ENCODE assay signal across 9 mouse cellular contexts in genomic region chr5:54258087-54258733, GRCm38 (mm10).
A peak's percentile ranks its signal among the peaks of the same experiment; 100 is the strongest.
DNase-seq lines count a peak whose midpoint lies in the region; ATAC-seq lines count a peak whose summit lies in the region.
"Had no signal": no experiment of that assay in that cellular context is flagged by ENCODE, and none has a peak within 500 bp of the region (broad histone marks: within the 10 kb centered on the region; RNA-seq: fewer than 3 reads in every experiment).

No protein-coding gene starts in this region.

- ATAC-seq in common myeloid progenitor, adult 5-6 weeks (replicated peaks; ENCODE audit: low read depth, poor library complexity, severe bottlenecking), result peak; percentile 93
- peak; percentile 60; the same call in 1 of the 2 replicates for ATAC-seq in heart, embryonic 16.5 days (replicated peaks; ENCODE audit: extremely low read depth, insufficient read depth, low FRiP score)
- ATAC-seq in midbrain, embryonic 13.5 days, result peak; percentile 69; the same call in 1 of the 2 replicates
- no peak for ATAC-seq in megakaryocyte-erythroid progenitor cell, adult 5-6 weeks (replicated peaks; ENCODE audit: low FRiP score, low TSS enrichment, poor library complexity, severe bottlenecking)

- no peak overlapping the region for H3K9ac ChIP-seq in heart, embryonic 16.5 days (ENCODE audit: low read length)
- no peak overlapping the region for H3K9ac ChIP-seq in midbrain, embryonic 13.5 days (replicated peaks)
- H3K9ac ChIP-seq: embryonic facial prominence, embryonic 13.5 days had no signal

- peak; percentile 26 for DNase-seq in ovary, postnatal 14 days (ENCODE audit: low spot score)
- DNase-seq in ovary, adult 18-20 months (ENCODE audit: low spot score), result no peak
- DNase-seq in kidney, postnatal 10 days, result peak; percentile 63
- DNase-seq in B cell, adult 2 months, result no peak

- H3K9me3 ChIP-seq in heart, embryonic 16.5 days (replicated peaks; ENCODE audit: control insufficient read depth, low read length), result no peaks in the 10 kb centered on the region
- no peaks in the 10 kb centered on the region for H3K9me3 ChIP-seq in midbrain, embryonic 13.5 days
- H3K9me3 ChIP-seq: embryonic facial prominence, embryonic 13.5 days had no signal

- H3K36me3 ChIP-seq in heart, embryonic 16.5 days (ENCODE audit: control insufficient read depth, insufficient read depth), result no peaks in the 10 kb centered on the region
- H3K36me3 ChIP-seq in midbrain, embryonic 13.5 days, result no peaks in the 10 kb centered on the region
- H3K36me3 ChIP-seq: embryonic facial prominence, embryonic 13.5 days had no signal

- H3K4me1 ChIP-seq in heart, embryonic 16.5 days (ENCODE audit: control insufficient read depth, insufficient read depth, low read length), result peaks cover 2% of the 10 kb centered on the region; the same call in 1 of the 2 replicates
- peaks cover 5% of the 10 kb centered on the region; the same call in 1 of the 2 replicates for H3K4me1 ChIP-seq in midbrain, embryonic 13.5 days (replicated peaks)
- H3K4me1 ChIP-seq: embryonic facial prominence, embryonic 13.5 days had no signal

- H3K27ac ChIP-seq in heart, embryonic 16.5 days (ENCODE audit: low read length), result no peak overlapping the region
- no peak overlapping the region for H3K27ac ChIP-seq in midbrain, embryonic 13.5 days
- H3K27ac ChIP-seq: embryonic facial prominence, embryonic 13.5 days had no signal

- 15% methylated on average over 1 of the region's 1 CpGs for WGBS in heart, embryonic 16.5 days
- WGBS in midbrain, embryonic 13.5 days, result 11% methylated on average over 1 of the region's 1 CpGs

- H3K27me3 ChIP-seq in heart, embryonic 16.5 days (ENCODE audit: control insufficient read depth, insufficient read depth, low read length), result no peaks in the 10 kb centered on the region
- no peaks in the 10 kb centered on the region for H3K27me3 ChIP-seq in midbrain, embryonic 13.5 days
- H3K27me3 ChIP-seq: embryonic facial prominence, embryonic 13.5 days had no signal

- no peak overlapping the region for H3K4me3 ChIP-seq in heart, embryonic 16.5 days (ENCODE audit: low read length)
- H3K4me3 ChIP-seq in midbrain, embryonic 13.5 days (replicated peaks), result no peak overlapping the region
- H3K4me3 ChIP-seq: embryonic facial prominence, embryonic 13.5 days had no signal

- H3K4me2 ChIP-seq in heart, embryonic 16.5 days (ENCODE audit: low read depth, low read length), result no peak overlapping the region
- H3K4me2 ChIP-seq in midbrain, embryonic 13.5 days (replicated peaks), result no peak overlapping the region
- H3K4me2 ChIP-seq: embryonic facial prominence, embryonic 13.5 days had no signal

Comparison
In these comparisons a context has a peak if more than half of its experiments do, and no peak if none do; other contexts are left out.
1. DNase-seq: peak in ovary, postnatal 14 days (single experiment) and kidney, postnatal 10 days (single experiment); none in ovary, adult 18-20 months (single experiment) and B cell, adult 2 months (0 of 2).